Mouse (Mus musculus) kidney, adult 2 months (tissue): ENCODE results near the gene Nrf1. TPM values are rescaled to one million over a fixed set of nuclear protein-coding genes. Genes with fewer than 3 reads are reported as not detected.

ENCODE experiments used
- DNase-seq: peaks from one replicate; pipeline ENCODE4 v3.0.0; 2021
- H3K27ac ChIP-seq: fragments of 200-500 bp; 2 replicates; pipeline ENCODE4 v1.5.1; 2012; ENCODE audit warnings: low read depth, low read length, control low read depth, inconsistent platforms; ENCODE audit not compliant: insufficient read depth
- H3K27me3 ChIP-seq: fragments of 200-500 bp; replicated peaks from 2 replicates; pipeline ENCODE4 v1.6.1; 2012; ENCODE audit warnings: mild to moderate bottlenecking, moderate library complexity, low read length, inconsistent platforms; ENCODE audit not compliant: control insufficient read depth, insufficient read depth
- H3K36me3 ChIP-seq: fragments of 200-500 bp; 2 replicates; pipeline ENCODE4 v1.6.1; 2012; ENCODE audit warnings: mild to moderate bottlenecking, moderate library complexity, low read length, inconsistent platforms; ENCODE audit not compliant: control insufficient read depth, insufficient read depth
- H3K4me1 ChIP-seq: fragments of 200-500 bp; 2 replicates; pipeline ENCODE4 v1.6.1; 2011; ENCODE audit warnings: low read length; ENCODE audit not compliant: control insufficient read depth, insufficient read depth
- H3K4me3 ChIP-seq: fragments of 200-500 bp; 2 replicates; pipeline ENCODE4 v1.5.1; 2011; ENCODE audit warnings: mild to moderate bottlenecking, low read depth, low read length, control low read depth; ENCODE audit not compliant: insufficient read depth
- CTCF ChIP-seq: fragments of 200-500 bp; conservative IDR thresholded peaks from 2 replicates; pipeline ENCODE4 v1.5.1; 2011; ENCODE audit warnings: low read depth, mild to moderate bottlenecking, control low read depth, low read length, moderate library complexity, mixed read lengths; ENCODE audit not compliant: insufficient read depth, insufficient read length
- POLR2A ChIP-seq: fragments of 200-500 bp; IDR thresholded peaks from one replicate; pipeline ENCODE4 v1.6.1; 2011; ENCODE audit warnings: low read depth, low read length, control low read depth
- WGBS: fragments of 180-500 bp; shearing (Covaris S2); methylation state at CpG from one replicate; pipeline ENCODE4 v1.1.7; 2018; 5-methylcytosine and 5-hydroxymethylcytosine counted together
- polyA plus RNA-seq: library from polyadenylated mRNA; depleted of rRNA; stranded (reverse); fragments of >200 nt; gene quantifications from 2 replicates; pipeline ENCODE4 v1.2.3, GENCODE M21; 2012

Nrf1 gene
- polyA plus RNA-seq, 1 experiment, result 22.9 TPM

DNA sequence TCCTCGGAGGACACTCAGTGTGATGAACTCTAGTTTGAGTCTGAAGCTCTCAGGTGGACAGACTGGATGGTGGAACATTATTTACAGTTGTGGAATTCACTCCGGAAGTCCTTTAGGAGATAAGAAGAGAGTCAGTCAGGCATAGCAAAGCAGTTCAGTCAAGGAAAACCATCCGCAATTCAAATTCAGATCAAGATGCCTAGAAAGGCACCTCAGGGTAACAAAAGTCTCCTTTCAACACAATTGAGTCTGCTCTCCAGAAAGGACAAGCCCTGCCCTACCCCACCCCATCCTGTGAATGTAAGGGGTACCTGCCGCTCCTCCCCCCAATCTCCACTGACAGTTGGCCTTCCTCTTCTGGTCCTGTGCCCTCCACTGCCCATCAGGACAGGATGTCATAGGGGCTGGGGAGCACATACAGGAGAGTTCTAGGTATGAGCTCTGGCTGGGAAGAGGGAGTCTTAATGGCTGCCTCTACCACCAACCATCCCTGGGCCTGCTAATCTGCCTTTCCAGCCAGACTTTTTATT is 111.8 kb downstream of the Nrf1 start:
- 57% methylated on average over 4 of the region's 4 CpGs for WGBS
- Histone ChIP-seq H3K36me3 (no peaks in the 10 kb centered on the region), H3K27ac (no peak overlapping the region), H3K4me1 (no peaks in the 10 kb centered on the region), H3K27me3 (no peaks in the 10 kb centered on the region), H3K4me3 (no peak overlapping the region)
- no peak for DNase-seq
- TF ChIP-seq POLR2A, result no peak
- TF ChIP-seq CTCF, result no peak

DNA sequence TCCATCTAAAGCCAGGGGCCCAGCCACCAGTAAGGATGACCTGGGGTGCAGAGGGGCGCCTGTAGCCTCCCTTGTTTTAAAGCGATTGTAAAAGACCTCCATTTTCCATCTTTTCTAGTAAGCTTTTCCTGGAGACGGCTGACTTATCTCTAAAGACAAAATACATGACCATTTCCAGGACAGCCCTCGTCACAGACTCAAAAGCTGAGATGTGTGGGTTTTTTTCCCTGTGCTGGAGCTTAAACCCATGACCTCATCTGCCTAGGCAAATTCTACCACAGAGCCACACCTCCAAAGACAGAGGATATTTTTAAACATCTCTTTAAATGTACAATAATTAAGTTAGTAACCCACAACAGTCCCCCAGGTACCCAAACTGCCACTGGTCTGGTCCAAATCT is 112.6 kb downstream of the Nrf1 start:
- H3K4me3 ChIP-seq, result no peak overlapping the region
- no peaks in the 10 kb centered on the region for H3K36me3 ChIP-seq
- DNase-seq, result no peak
- no peaks in the 10 kb centered on the region for H3K27me3 ChIP-seq
- H3K27ac ChIP-seq, result no peak overlapping the region
- WGBS, result 88% methylated on average over 4 of the region's 4 CpGs
- TF ChIP-seq CTCF (no peak), POLR2A (no peak)
- H3K4me1 ChIP-seq, result no peaks in the 10 kb centered on the region

DNA sequence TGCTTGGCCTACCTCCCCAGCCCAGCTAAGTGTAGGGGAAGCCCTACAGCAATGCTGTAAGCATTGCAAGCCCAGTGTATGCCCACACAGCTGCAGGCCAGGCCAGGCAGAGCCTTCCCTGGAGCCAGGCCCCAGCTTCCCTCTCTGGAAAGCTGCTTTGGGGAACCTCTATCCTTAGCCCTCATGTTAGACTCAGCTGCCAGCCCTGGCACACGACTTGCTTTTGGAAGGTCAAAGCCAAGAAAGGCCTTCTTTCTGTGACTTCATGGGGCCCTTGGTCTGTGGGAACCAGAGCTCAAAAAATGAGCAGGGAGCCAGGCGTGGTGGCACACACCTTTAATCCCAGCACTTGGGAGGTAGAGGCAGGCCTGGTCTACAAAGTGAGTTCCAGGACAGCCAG is 113.8 kb downstream of the Nrf1 start:
- WGBS, result 77% methylated on average over 2 of the region's 2 CpGs
- TF ChIP-seq CTCF (no peak), POLR2A (no peak)
- no peaks in the 10 kb centered on the region for H3K4me1 ChIP-seq
- no peaks in the 10 kb centered on the region for H3K36me3 ChIP-seq
- H3K27me3 ChIP-seq, result no peaks in the 10 kb centered on the region
- DNase-seq, result no peak
- no peak overlapping the region for H3K4me3 ChIP-seq
- no peak overlapping the region for H3K27ac ChIP-seq

DNA sequence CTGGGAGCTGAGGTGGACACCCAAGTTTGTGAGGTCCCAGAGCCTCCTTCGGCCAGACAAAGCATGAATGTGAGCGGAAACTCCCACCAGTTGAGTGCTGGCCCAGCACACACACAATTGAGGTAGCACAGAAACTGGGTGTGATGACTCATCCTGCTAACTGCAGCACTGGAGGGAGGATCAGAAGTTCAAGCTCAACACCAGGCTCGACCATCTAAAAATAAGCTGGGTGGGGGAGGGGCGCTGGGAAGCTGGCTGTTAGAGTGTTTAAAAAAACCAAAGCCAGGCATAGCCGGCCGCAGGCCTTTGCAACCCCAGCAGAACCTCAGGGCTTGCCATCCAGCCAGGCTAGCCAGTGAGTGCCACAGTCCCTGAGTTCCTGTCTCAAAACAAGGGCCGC is 114.3 kb downstream of the Nrf1 start:
- no peak overlapping the region for H3K4me3 ChIP-seq
- TF ChIP-seq POLR2A (no peak), CTCF (no peak)
- WGBS, result 61% methylated on average over 7 of the region's 7 CpGs
- no peaks in the 10 kb centered on the region for H3K27me3 ChIP-seq
- no peaks in the 10 kb centered on the region for H3K4me1 ChIP-seq
- no peak overlapping the region for H3K27ac ChIP-seq
- DNase-seq, result no peak
- no peaks in the 10 kb centered on the region for H3K36me3 ChIP-seq

DNA sequence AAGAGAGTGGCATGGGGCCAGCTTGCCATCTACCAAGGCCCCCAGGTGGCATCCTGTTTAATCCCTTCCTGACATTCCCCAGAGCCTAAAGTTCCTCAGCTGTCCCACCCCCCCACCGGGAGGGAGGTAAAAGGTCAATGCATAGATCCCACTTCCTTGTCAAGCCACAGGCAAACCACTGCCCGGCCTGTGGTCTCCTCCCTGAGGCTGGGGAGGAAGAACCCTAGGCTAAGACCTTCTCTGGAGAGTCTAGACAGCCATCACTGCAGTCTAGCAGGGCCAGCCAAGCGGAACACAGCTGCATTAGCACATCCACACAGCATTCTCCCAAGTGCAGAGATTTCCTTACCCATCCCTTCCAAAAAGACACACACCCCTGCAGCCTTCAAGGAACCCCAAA is 118.6 kb downstream of the Nrf1 start:
- no peak for DNase-seq
- Histone ChIP-seq H3K4me3 (no peak overlapping the region), H3K27me3 (no peaks in the 10 kb centered on the region), H3K4me1 (no peaks in the 10 kb centered on the region), H3K27ac (no peak overlapping the region), H3K36me3 (no peaks in the 10 kb centered on the region)
- TF ChIP-seq CTCF (no peak), POLR2A (no peak)
- 57% methylated on average over 3 of the region's 3 CpGs for WGBS

DNA sequence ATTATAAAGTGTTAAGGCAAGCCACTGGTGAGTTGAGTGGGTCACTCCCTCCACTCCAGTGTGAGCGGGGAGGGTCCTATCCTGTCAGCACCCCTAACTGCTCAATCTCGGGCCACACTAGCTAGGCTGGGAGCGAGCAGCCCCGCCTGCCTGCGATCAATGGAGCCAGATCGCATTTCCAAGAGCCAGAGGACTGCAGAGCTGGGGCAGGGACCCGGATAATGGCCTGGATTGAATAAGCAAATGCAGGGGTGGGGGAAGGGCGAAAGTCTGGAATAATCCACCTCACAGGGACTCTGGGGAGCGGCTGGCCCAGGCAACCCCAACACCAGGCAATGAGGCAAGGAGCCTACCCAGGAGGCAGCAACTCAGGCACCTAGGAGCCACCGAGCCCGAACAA is 119.4 kb downstream of the Nrf1 start:
- TF ChIP-seq POLR2A (no peak), CTCF (no peak)
- H3K36me3 ChIP-seq, result no peaks in the 10 kb centered on the region
- H3K27me3 ChIP-seq, result no peaks in the 10 kb centered on the region
- no peaks in the 10 kb centered on the region for H3K4me1 ChIP-seq
- H3K27ac ChIP-seq, result no peak overlapping the region
- 64% methylated on average over 11 of the region's 11 CpGs for WGBS
- DNase-seq, result no peak
- H3K4me3 ChIP-seq, result no peak overlapping the region

DNA sequence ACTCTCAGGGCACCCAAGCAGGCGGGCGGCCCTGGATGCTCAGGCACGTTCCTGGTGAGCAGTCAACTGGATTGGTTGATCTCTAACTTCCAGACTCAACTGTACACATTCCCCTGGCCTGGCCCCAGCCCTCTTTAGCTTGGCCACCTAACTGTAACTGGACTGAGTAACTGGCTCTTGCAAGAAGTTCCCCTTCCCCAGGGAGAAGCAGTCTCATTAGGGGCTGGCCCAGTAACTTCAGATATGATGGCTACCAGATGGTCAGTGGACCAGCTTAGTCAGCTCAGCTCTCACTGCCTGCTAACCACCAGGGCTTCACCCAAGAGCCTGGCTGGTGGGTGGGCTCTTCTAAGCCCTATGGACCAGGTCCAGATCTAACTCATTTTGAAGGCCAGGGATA is 120.5 kb downstream of the Nrf1 start:
- no peaks in the 10 kb centered on the region for H3K4me1 ChIP-seq
- no peaks in the 10 kb centered on the region for H3K36me3 ChIP-seq
- no peaks in the 10 kb centered on the region for H3K27me3 ChIP-seq
- no peak overlapping the region for H3K27ac ChIP-seq
- H3K4me3 ChIP-seq, result no peak overlapping the region
- TF ChIP-seq POLR2A (no peak), CTCF (no peak)
- DNase-seq, result no peak
- WGBS, result 71% methylated on average over 3 of the region's 3 CpGs
